Mouse (Mus musculus) B cell, adult 2 months (primary cell): ENCODE data around the gene Ppia.
"Not testable (repeated sequence)": the region's sequence is repeated elsewhere in the genome, so short reads cannot be mapped to it uniquely, and the experiment has no call there.

Source experiments
- DNase-seq, 2 experiments: peaks; one replicate each; pipeline ENCODE4 v3.0.0; 2022

Ppia gene

DNA sequence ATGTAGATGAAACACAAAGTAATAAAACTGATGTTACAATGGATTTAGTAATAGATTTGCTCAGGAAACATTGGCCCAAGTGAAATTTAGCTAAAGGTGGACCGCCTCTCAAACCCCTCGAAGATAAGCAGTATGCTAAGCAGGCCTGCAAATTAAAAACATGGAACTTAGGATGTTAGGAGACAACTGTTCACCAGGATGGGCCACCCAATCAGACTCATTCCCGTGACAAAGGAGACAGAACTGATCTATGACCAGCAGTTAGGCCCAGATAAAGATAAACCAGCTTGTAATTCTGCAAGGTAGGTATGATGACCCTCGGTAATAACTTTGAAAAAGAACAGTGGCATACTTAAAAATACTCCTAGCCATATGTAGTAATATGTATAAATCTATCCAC, 27.9 kb downstream of the Ppia start:
- no peak for DNase-seq

DNA sequence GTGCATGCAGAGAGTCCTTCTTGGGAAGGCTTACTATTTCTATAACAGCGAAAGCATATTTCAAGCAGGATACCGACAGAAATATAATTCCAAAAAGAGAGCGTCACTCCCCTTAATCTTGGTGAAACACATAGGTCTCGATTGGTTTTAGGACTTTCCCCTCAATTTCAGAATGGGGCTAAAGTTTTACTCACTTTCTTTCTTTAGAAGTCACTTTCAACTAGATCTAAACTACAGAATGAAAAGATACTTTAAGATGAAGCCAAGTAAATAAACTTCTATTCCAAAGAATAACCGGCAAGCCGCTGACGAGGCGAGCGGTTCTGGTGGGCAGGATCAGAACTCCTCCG, 28.5 kb downstream of the Ppia start:
- DNase-seq: no peak

DNA sequence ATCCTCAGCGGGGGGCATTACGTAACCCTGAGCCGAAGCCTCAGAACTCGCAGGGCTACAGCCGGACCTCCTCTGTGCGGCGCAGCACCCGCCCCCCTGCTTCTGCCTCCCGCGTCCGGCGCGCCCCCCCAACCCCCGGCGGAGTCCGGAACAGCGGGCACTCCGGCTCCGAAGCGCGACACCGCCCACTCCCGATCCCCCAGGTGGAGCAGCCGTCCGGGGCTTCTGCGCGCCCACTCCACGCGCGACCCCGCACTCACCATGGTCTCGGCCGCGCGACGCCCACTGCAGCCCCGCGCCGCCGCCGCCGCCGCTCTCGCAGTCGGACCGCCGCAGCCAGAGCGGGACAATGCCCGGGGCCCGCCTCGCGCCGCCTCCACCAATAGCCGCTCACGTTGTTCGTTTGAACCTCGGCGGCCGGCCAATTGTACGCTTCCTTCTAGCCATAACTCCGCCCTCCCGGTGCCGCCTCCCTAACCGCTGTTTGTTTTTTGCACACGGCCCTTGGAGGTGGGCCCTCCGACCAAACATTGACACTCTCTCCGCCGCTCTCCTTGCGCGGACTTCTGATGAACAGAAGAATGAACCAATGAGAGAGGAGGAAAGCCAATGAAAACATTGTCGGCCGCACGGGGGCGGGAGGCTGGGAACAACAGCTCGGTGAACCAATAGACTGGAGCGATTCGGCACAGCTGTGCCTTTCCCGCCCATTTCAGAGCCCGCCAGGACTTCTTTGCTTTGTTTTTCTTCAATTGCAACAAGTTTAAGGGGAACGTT, 29.0 kb downstream of the Ppia start, which contains the start of gene H2afv:
TSS of gene H2afv (minus strand) at position 367 of the 777 bp plus-strand sequence.
- peak; percentile 98 to 99 for DNase-seq

DNA sequence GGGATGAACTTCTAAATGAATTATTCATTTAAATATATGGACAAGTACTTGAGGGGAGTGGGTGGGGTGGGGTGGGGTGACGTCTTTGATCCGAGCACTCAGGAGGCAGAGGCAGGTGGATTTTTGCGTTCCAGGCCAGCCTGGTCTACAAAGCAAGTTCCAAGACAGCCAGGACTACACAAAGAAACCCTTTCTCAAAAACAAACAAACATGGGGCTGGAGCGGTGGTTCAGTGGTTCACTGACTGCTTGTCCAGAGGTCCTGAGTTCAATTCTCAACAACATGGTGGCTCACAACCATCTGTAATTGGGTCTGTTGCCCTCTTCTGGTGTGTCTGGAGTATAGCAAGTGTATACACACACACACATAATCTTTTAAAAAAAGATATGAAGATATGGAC, 30.2 kb downstream of the Ppia start:
- no peak for DNase-seq

DNA sequence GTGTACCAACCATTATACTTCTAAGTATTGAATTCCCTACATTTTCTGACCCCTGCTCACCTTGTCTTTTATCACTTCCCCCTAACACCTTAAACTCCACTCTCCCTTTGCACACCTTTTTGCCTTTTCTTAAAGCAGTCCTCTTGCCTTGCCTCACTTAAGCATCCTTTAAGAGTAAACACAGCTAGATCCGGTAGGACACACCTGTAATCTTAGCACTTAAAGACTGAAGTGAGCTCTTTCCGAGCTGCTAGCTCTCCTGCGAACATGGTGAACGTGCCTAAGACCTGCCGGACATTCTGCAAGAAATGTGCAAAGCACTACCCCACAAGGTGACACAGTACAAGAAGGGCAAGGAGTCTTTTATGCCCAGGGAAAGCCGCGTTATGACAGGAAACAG, 30.7 kb downstream of the Ppia start:
- DNase-seq: no peak

DNA sequence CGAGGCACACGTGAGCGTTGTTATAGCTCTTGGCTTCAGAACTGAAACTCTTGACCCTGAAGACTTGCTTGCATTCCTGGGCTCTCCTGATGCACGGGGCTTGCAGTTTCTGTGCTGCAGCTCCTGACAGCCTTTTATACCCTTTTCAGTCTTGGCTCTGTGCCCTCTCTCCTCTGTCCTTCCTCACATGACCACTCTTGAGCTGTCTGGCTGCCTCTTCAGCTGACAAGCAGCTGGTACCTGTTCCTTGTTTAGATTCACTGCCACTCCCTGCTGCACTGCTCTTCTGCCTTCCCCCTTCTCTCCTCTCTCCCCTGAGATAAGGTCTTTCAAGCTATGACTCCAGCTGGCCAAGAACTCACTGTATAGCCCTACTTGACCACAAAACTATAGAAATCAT, 32.2 kb downstream of the Ppia start:
- no peak for DNase-seq

DNA sequence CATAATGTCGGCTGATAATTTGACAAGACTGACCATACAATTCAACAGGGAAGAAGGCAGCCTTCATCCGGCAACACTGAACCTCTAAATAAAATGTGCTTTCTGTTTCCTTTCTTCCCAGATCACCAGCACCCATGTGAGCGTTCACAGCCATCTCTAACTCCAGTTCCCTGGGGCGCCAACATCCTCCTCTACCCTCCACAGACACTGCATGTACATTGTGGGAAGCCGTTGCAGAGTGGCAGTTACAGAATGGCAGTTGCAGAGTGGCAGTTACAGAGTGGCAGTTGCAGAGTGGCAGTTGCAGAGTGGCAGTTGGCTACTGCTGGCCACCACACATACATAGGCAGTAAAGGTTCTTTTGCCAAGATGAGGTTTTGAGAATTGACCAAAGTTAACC, 32.9 kb downstream of the Ppia start:
- not testable (repeated sequence) for DNase-seq

DNA sequence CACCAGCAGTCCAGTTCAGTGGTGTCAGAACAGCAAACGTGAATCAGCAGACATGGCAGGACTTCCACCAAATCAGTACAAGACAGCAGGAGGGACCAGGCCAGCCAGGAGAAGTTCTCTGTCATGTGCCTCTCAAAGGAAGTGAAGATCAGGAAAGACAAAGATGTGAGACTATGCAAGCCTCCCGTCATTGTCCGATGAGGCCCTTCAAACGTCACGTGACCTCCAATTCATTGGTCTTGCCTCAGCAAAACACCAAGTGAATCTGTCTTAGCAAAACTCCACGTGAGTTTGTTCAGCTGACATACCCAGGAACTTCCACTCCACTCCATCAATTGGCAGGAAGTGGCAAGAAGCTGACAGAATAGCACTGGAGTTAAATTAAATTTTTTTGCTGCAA, 40.8 kb downstream of the Ppia start:
- DNase-seq: no peak

DNA sequence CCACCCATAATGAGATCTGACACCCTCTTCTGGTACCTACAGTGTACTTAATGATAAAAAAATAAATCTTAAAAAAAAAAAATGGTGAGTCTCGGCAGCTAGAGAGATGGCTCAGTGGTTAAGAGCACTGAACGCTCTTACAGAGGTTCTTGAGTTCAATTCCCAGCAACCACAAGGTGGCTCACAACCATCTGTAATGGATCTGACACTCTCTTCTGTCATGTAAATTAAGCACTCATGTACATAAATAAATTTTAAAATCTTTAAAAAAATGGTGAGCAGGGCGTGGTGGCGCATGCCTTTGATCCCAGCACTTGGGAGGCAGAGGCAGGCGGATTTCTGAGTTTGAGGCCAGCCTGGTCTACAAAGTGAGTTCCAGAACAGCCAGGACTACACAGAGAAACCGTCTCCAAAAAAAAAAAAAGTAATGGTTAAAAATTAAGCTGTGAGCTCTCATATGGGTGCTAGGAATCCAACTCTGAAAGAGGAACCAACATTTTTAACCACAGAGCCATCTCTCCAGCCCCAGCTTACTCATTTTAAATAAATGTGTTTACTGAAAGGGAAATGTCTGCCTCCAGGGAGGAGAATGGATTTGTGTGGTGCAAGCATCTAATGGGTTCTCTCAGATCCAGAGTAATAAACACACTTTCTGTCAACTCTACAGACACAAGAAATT, 48.1 kb downstream of the Ppia start:
- no peak for DNase-seq

DNA sequence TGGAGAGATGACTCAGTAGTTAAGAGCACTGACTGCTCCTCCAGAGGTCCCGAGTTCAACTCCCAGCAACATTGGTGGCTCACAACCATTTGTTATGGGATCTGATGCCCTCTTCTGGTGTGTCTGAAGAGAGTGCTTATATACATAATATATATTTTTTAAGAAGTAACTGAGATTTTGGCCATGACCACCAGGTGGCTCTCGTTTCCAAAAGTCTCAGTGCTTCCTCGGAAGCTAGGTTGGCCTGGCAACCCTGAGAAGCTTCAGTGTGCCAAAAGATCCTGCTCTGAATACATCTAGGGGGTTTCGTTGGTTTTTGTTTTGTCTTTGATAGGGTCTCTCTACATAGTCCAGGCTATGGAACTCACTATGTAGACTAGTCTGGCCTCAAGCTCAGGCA, 49.9 kb downstream of the Ppia start:
- DNase-seq: peak; percentile 83 to 85

DNA sequence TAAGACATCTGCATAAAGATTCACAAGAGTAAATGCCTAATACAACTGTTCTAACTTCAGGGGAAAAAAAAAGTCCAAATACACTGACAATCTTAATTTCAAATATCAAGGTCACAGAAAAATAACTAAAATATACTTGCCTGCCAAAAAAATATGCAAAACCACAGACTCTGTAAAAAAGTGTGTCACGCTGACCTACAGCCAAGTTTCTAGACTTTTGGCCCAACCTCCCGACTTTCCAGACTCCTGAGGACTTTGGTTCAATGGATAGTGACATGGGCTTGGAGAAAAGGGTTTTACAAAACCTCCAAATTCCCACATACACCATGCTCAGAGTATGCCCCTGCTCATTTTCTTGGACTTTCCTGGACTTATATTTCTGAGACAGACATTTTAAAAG, 53.3 kb downstream of the Ppia start:
- DNase-seq: no peak
